Mouse (Mus musculus): ENCODE measurements around the gene Gm3002.
"Not testable (repeated sequence)": the region's sequence is repeated elsewhere in the genome, so short reads cannot be mapped to it uniquely, and the experiment has no call there.

Gene Gm3002

DNA sequence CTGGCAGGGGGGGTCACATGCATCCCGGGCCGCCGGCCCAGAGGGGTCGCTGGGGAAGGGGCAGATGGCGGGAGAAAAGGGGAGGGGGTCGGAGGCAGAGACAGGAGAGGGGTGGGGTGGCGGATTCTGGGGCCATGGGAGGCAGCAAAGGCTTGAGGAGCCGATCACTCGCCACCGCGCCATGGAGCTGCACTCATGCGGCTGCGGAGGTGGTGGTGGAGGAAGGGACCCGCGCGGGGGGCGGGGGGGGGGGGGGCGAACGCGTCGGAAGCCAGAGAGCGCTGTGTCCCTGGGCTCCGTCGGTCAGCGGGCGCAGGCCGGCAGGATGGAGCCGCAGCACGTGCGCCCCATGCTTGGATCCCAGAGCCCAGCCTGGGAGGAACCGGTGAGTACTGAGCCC, at the start of gene Gm3002:
Gene Gm3002, plus strand, starts transcription at position 301 of the 400 bp plus-strand sequence.
- not testable (repeated sequence) for DNase-seq (ENCODE audit: low read depth, low spot score)

DNA sequence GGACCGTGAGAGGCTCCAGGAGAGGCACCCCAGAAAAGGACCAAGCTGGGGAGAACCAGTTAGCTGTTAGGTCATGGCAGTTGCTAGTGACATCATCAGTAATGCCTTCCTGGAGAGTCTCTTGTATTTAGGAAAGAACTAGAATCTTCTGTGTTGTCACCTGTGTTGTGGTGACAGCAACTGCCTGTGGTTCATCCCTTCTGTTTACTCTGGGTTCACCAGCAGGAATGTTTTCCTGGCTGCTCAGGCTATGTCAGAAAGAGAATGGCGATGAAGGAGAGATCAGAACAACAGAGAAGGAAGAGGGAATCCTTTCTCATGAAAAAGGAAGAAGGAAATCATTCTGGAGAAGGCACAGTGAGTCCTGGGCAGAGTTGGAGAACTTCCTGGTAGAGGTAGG, 36.1 kb downstream of the Gm3002 start, which contains the start of gene Gm3033:
Gene Gm3033, plus strand, starts transcription at position 301 of the 400 bp plus-strand sequence.
- not testable (repeated sequence) for DNase-seq (ENCODE audit: low read depth, low spot score)

DNA sequence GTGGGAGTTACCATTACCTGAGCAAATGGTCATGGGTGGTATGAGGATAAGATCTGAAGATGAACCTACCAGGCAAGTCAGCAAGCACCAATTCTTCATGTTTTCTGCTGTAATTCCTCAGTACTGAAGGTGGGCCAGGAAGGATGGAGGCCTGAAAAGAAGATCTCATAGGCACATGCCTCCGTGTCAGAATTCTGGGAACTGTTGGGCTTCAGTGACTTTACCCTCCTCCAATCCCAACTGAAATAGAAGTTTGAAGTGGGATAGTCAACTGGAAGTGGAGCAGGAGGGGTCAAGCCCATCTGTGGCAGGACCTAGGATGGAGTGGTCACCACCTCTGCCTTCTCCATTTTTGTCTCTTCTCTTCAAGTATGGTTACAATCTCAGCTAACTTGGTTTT, 74.0 kb downstream of the Gm3002 start, which contains the start of gene Gm2916:
Gene Gm2916, plus strand, starts transcription at position 301 of the 400 bp plus-strand sequence.
- DNase-seq (ENCODE audit: low read depth, low spot score) = not testable (repeated sequence)

DNA sequence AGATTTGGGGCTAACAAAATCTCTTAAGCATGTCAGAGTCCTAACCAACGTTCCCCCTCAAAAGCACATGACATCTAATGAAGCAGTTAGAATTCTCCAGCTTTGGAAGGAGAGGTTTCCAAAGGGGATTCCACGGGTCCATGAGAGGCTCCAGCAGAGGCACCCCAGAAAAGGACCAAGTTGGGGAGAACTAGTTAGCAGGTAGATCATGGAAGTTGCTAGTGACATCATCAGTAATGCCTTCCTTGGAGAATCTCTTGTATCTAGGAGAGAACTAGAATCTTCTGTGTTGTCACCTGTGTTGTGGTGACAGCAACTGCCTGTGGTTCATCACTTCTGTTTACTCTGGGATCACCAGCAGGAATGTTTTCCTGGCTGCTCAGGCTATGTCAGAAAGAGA, 121.6 kb downstream of the Gm3002 start, which contains the start of gene Gm3029:
Gene Gm3029, plus strand, starts transcription at position 301 of the 400 bp plus-strand sequence.
- DNase-seq (ENCODE audit: low read depth, low spot score) = not testable (repeated sequence)

DNA sequence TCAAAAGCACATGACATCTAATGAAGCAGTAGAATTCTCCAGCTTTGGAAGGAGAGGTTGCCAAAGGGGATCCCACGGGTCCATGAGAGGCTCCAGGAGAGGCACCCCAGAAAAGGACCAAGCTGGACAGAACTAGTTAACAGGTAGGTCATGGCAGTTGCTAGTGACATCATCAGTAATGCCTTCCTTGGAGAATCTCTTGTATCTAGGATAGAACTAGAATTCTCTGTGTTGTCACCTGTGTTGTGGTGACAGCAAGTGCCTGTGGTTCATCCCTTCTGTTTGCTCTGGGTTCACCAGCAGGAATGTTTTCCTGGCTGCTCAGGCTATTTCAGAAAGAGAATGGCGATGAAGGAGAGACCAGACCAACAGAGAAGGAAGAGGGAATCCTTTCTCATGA, 153.4 kb downstream of the Gm3002 start, which contains the start of gene Gm3095:
Gene Gm3095, plus strand, starts transcription at position 301 of the 400 bp plus-strand sequence.
- DNase-seq (ENCODE audit: low read depth, low spot score) = not testable (repeated sequence)

DNA sequence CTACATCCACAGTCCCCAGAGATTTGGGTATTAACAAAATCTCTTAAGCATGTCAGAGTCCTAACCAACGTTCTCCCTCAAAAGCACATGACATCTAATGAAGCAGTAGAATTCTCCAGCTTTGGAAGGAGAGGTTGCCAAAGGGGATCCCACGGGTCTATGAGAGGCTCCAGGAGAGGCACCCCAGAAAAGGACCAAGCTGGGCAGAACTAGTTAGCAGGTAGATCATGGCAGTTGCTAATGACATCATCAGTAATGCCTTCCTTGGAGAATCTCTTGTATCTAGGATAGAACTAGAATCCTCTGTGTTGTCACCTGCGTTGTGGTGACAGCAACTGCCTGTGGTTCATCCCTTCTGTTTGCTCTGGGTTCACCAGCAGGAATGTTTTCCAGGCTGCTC, 188.2 kb downstream of the Gm3002 start, which contains the start of gene Gm3099:
Gene Gm3099, plus strand, starts transcription at position 301 of the 400 bp plus-strand sequence.
- DNase-seq (ENCODE audit: low read depth, low spot score) = not testable (repeated sequence)
